Mouse (Mus musculus) large intestine, adult 2 months (tissue): ENCODE measurements around the gene Lrig1. TPM values are rescaled to one million over a fixed set of nuclear protein-coding genes. Genes with fewer than 3 reads are reported as not detected.
A peak's percentile ranks its signal among the peaks of the same experiment; 100 is the strongest.

Source experiments
- DNase-seq: peaks from one replicate; pipeline ENCODE4 v3.0.0-alpha.2; 2012; ENCODE audit warnings: low read depth, low spot score
- WGBS: fragments of 180-500 bp; shearing (Covaris S2); methylation state at CpG from one replicate; pipeline ENCODE4 v1.1.7; 2018; 5-methylcytosine and 5-hydroxymethylcytosine counted together
- polyA plus RNA-seq: library from polyadenylated mRNA; depleted of rRNA; stranded (reverse); fragments of >200 nt; gene quantifications from 2 replicates; pipeline ENCODE4 v1.2.3, GENCODE M21; 2012; rRNA removed

The Lrig1 gene
- 35.5 and 44.5 TPM in 2 replicates for polyA plus RNA-seq

- WGBS: 1% methylated on average over 39 of the region's 40 CpGs
- peak; percentile 93 for DNase-seq
These were observed at the start of gene Lrig1 for GRCm38 (mm10) chr6:94700067-94700491. Lrig1 (minus strand) TSS chr6:94700158.

GRCm38 (mm10) chr6:94749626-94750025, 49.7 kb upstream of the Lrig1 start:
- DNase-seq: no peak
- WGBS: 51% methylated on average over 3 of the region's 3 CpGs

- WGBS: 40% methylated on average over 7 of the region's 7 CpGs
- DNase-seq: no peak
These were observed 48.4 kb upstream of the Lrig1 start for GRCm38 (mm10) chr6:94748361-94748760.

GRCm38 (mm10) chr6:94740117-94740729, 40.3 kb upstream of the Lrig1 start:
- no peak for DNase-seq
- 48% methylated on average over 14 of the region's 14 CpGs for WGBS

- 27% methylated on average over 3 of the region's 3 CpGs for WGBS
- no peak for DNase-seq
These were observed 38.7 kb upstream of the Lrig1 start for GRCm38 (mm10) chr6:94738647-94739046.

GRCm38 (mm10) chr6:94733878-94734277, 33.9 kb upstream of the Lrig1 start:
- 17% methylated on average over 5 of the region's 5 CpGs for WGBS
- peak; percentile 65 for DNase-seq

GRCm38 (mm10) chr6:94729847-94730246, 29.9 kb upstream of the Lrig1 start:
- 33% methylated on average over 18 of the region's 18 CpGs for WGBS
- peak; percentile 80 for DNase-seq

- DNase-seq: no peak
These were observed 29.2 kb upstream of the Lrig1 start for GRCm38 (mm10) chr6:94729132-94729531.

GRCm38 (mm10) chr6:94724612-94725011, 24.7 kb upstream of the Lrig1 start:
- 14% methylated on average over 1 of the region's 1 CpGs for WGBS
- no peak for DNase-seq

More at GRCm38 (mm10) chr6:94729132-94729531, 29.2 kb upstream of the Lrig1 start:
- WGBS: 20% methylated on average over 3 of the region's 3 CpGs

- WGBS: 34% methylated on average over 15 of the region's 15 CpGs
- DNase-seq: peak; percentile 79
These were observed 18.8 kb upstream of the Lrig1 start for GRCm38 (mm10) chr6:94718607-94719346.

- DNase-seq: no peak
- WGBS: 19% methylated on average over 7 of the region's 7 CpGs
These were observed 17.9 kb upstream of the Lrig1 start for GRCm38 (mm10) chr6:94717705-94718489.

GRCm38 (mm10) chr6:94715645-94715940, 15.6 kb upstream of the Lrig1 start:
- WGBS: 24% methylated on average over 4 of the region's 4 CpGs
- DNase-seq: no peak

- 25% methylated on average over 13 of the region's 13 CpGs for WGBS
- DNase-seq: no peak
These were observed 15.1 kb upstream of the Lrig1 start for GRCm38 (mm10) chr6:94714815-94715644.

- no peak for DNase-seq
- 24% methylated on average over 3 of the region's 3 CpGs for WGBS
These were observed 9.9 kb upstream of the Lrig1 start for GRCm38 (mm10) chr6:94709832-94710231.

- DNase-seq: no peak
These were observed 9.2 kb upstream of the Lrig1 start for GRCm38 (mm10) chr6:94709150-94709549.

GRCm38 (mm10) chr6:94707254-94707653, 7.3 kb upstream of the Lrig1 start:
- WGBS: 47% methylated on average over 5 of the region's 5 CpGs
- DNase-seq: no peak

More at GRCm38 (mm10) chr6:94709150-94709549, 9.2 kb upstream of the Lrig1 start:
- 40% methylated on average over 1 of the region's 1 CpGs for WGBS

GRCm38 (mm10) chr6:94705931-94706330, 6.0 kb upstream of the Lrig1 start:
- no peak for DNase-seq
- WGBS: 80% methylated on average over 1 of the region's 1 CpGs

GRCm38 (mm10) chr6:94702993-94703392, 3.0 kb upstream of the Lrig1 start:
- WGBS: 86% methylated on average over 6 of the region's 6 CpGs
- DNase-seq: no peak

- no peak for DNase-seq
- under 1% methylated on average over 18 of the region's 18 CpGs for WGBS
These were observed 1.1 kb upstream of the Lrig1 start for GRCm38 (mm10) chr6:94701071-94701470.

- WGBS: under 1% methylated on average over 8 of the region's 8 CpGs
- peak; percentile 71 for DNase-seq
These were observed 654 bp upstream of the Lrig1 start for GRCm38 (mm10) chr6:94700612-94701011.
